Mouse (Mus musculus): Measurements from ENCODE around the gene Gfi1.

Gfi1 gene

GRCm38 (mm10) chr5:107725435-107726261 lies at the start of gene Gfi1:
TSS of gene Gfi1 (minus strand) at chr5:107726036.
- in situ Hi-C loops (cut with MboI, MseI) = no loop called here

- in situ Hi-C loops (cut with MboI, MseI) = no loop called here
These were observed 46.2 kb upstream of the Gfi1 start for GRCm38 (mm10) chr5:107772049-107772448.

GRCm38 (mm10) chr5:107768224-107768623 lies 42.4 kb upstream of the Gfi1 start:
- in situ Hi-C loops (cut with MboI, MseI) = no loop called here

- in situ Hi-C loops (cut with MboI, MseI) = no loop called here
These were observed 40.1 kb upstream of the Gfi1 start for GRCm38 (mm10) chr5:107765946-107766345.

- in situ Hi-C loops (cut with MboI, MseI) = no loop called here
These were observed 38.6 kb upstream of the Gfi1 start for GRCm38 (mm10) chr5:107764486-107764885.

GRCm38 (mm10) chr5:107763674-107764073 lies 37.8 kb upstream of the Gfi1 start:
- in situ Hi-C loops (cut with MboI, MseI) = no loop called here

- in situ Hi-C loops (cut with MboI, MseI) = no loop called here
These were observed 33.3 kb upstream of the Gfi1 start for GRCm38 (mm10) chr5:107759121-107759520.

GRCm38 (mm10) chr5:107756072-107756471 lies 30.2 kb upstream of the Gfi1 start:
- in situ Hi-C loops (cut with MboI, MseI) = no loop called here

- in situ Hi-C loops (cut with MboI, MseI) = no loop called here
These were observed 28.9 kb upstream of the Gfi1 start for GRCm38 (mm10) chr5:107754740-107755139.

- in situ Hi-C loops (cut with MboI, MseI) = no loop called here
These were observed 27.8 kb upstream of the Gfi1 start for GRCm38 (mm10) chr5:107753656-107754055.

GRCm38 (mm10) chr5:107749229-107749916 lies 23.5 kb upstream of the Gfi1 start:
- in situ Hi-C loops (cut with MboI, MseI) = no loop called here

- in situ Hi-C loops (cut with MboI, MseI) = no loop called here
These were observed 13.2 kb upstream of the Gfi1 start for GRCm38 (mm10) chr5:107739023-107739422.

GRCm38 (mm10) chr5:107738296-107738695 lies 12.5 kb upstream of the Gfi1 start:
- in situ Hi-C loops (cut with MboI, MseI) = no loop called here

- in situ Hi-C loops (cut with MboI, MseI) = no loop called here
These were observed 10.3 kb upstream of the Gfi1 start for GRCm38 (mm10) chr5:107736171-107736570.

- in situ Hi-C loops (cut with MboI, MseI) = no loop called here
These were observed 6.0 kb upstream of the Gfi1 start for GRCm38 (mm10) chr5:107731844-107732243.

GRCm38 (mm10) chr5:107731408-107731807 lies 5.6 kb upstream of the Gfi1 start:
- in situ Hi-C loops (cut with MboI, MseI) = no loop called here

- in situ Hi-C loops (cut with MboI, MseI) = no loop called here
These were observed 1.2 kb upstream of the Gfi1 start for GRCm38 (mm10) chr5:107727007-107727402.

GRCm38 (mm10) chr5:107726281-107727006 lies 608 bp upstream of the Gfi1 start:
- in situ Hi-C loops (cut with MboI, MseI) = no loop called here

- in situ Hi-C loops (cut with MboI, MseI) = loop anchor here (5.0 kb wide), 1 partner anchor 118 kb away; no protein-coding TSS in a partner anchor
These were observed 988 bp downstream of the Gfi1 start for GRCm38 (mm10) chr5:107724661-107725434.

- in situ Hi-C loops (cut with MboI, MseI) = loop anchor here (5.0 kb wide), 1 partner anchor 117 kb away; no protein-coding TSS in a partner anchor
These were observed 2.0 kb downstream of the Gfi1 start for GRCm38 (mm10) chr5:107723541-107724511.

Data from regulatory T cell (primary cell).